8 mouse cellular contexts compared by ENCODE assay signal in the genomic region with DNA sequence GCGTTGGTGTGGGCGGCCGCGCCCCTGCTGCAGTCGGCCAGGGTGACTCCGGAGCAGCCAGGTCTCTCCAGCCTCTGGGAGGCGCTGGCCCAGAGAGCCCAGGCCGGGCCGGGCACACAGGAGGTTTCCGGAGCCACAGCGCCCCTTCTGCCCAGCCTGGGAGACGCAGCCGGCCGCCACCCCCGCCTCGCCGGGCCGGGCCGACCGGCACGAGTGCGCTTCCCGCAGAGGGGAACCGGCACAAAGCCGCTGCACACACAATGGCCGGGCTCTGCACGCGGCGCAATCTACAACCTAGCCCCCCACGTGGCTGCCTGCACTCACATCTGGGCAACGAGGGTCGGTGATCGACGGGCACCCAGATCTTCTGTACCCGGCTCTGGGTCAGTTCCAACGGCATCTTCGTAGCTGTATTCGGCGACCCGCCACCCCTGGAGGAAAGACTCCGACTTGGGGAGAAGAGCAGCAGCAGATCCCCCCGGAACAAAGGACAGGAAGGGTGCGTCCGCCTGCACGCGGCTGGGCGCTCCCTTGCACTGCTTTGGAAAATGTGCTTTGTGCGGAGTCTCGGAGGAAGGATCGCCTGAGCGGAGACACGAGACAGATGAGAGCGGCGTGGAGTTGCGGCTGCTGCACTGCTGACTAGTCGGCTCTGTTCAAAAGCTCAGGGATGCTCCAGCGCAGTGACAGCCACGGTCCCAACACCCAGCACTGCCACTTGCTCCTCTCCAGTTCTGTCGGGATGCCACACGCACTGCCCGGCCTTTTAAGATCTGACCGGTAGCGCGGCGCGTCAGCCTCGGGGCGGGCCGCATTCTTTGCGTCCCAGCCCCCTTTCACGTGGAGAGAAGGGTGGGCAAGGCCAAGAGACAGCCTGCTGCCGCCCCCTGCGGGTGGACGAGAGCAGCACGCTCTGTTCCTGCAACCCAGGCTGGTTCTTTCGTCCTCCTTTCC. TPM values are rescaled to one million over a fixed set of nuclear protein-coding genes. Genes with fewer than 3 reads are reported as not detected.
A peak's percentile ranks its signal among the peaks of the same experiment; 100 is the strongest.
DNase-seq lines count a peak whose midpoint lies in the region; ATAC-seq and TF ChIP-seq lines count a peak whose summit lies in the region.

No protein-coding gene starts in this region.

- no peaks in the 10 kb centered on the region for H3K9me3 ChIP-seq in embryonic facial prominence, embryonic 13.5 days
- no peaks in the 10 kb centered on the region for H3K9me3 ChIP-seq in limb, embryonic 11.5 days (ENCODE audit: control insufficient read depth, low read length)
- no peaks in the 10 kb centered on the region for H3K9me3 ChIP-seq in midbrain, embryonic 13.5 days

- peak; percentile 82 for ATAC-seq in embryonic facial prominence, embryonic 13.5 days (ENCODE audit: insufficient number of reproducible peaks, insufficient read depth, low FRiP score, low TSS enrichment, low read depth)
- ATAC-seq in limb, embryonic 11.5 days (ENCODE audit: insufficient number of reproducible peaks, low FRiP score, low TSS enrichment, low read depth) = peak; percentile 83
- ATAC-seq in midbrain, embryonic 13.5 days = peak; percentile 87

- peak; percentile 86; the same call in 1 of the 2 replicates for TF ChIP-seq EP300 in heart, adult 2 months (IDR thresholded peaks at IDR 0.05; ENCODE audit: insufficient read depth, low read depth, low read length)

- intact Hi-C loops in heart, adult 2 months (cut with DNase I) = loop anchor here (1.0 to 5.0 kb wide), 8 partner anchors 34 to 169 kb away; a partner anchor contains a TSS

- H3K36me3 ChIP-seq in embryonic facial prominence, embryonic 13.5 days = peaks cover 12% of the 10 kb centered on the region; the same call in 1 of the 2 replicates
- H3K36me3 ChIP-seq in heart, adult 2 months (ENCODE audit: control insufficient read depth, insufficient read depth, low read length) = 0 out of 2 replicates have a peak, but pooled peaks cover 2% of the 10 kb centered on the region
- H3K36me3 ChIP-seq in kidney, adult 2 months (ENCODE audit: control insufficient read depth, insufficient read depth, low read length) = no peaks in the 10 kb centered on the region
- no peaks in the 10 kb centered on the region for H3K36me3 ChIP-seq in limb, embryonic 11.5 days (ENCODE audit: control insufficient read depth, insufficient read depth, low read length)
- no peaks in the 10 kb centered on the region for H3K36me3 ChIP-seq in midbrain, embryonic 13.5 days
- H3K36me3 ChIP-seq in small intestine, adult 2 months (ENCODE audit: control insufficient read depth, insufficient read depth, low read length) = no peaks in the 10 kb centered on the region; the same call in none of the 2 replicates

- peak overlapping the region; percentile 65 for H3K4me3 ChIP-seq in embryonic facial prominence, embryonic 13.5 days
- peak overlapping the region; percentile 61 for H3K4me3 ChIP-seq in heart, adult 2 months
- H3K4me3 ChIP-seq in kidney, adult 2 months (ENCODE audit: insufficient read depth, low read depth, low read length) = peak overlapping the region; percentile 67
- H3K4me3 ChIP-seq in limb, embryonic 11.5 days (ENCODE audit: low read depth, low read length) = peak overlapping the region; percentile 71
- peak overlapping the region; percentile 60 for H3K4me3 ChIP-seq in midbrain, embryonic 13.5 days (replicated peaks)
- H3K4me3 ChIP-seq in small intestine, adult 2 months (ENCODE audit: low read depth, low read length) = peak overlapping the region; percentile 77

- under 1% methylated on average over 76 of the region's 76 CpGs for WGBS in embryonic facial prominence, embryonic 13.5 days
- under 1% methylated on average over 74 of the region's 76 CpGs for WGBS in heart, adult 2 months
- under 1% methylated on average over 76 of the region's 76 CpGs for WGBS in kidney, adult 2 months
- WGBS in limb, embryonic 11.5 days = under 1% methylated on average over 76 of the region's 76 CpGs
- WGBS in midbrain, embryonic 13.5 days = under 1% methylated on average over 76 of the region's 76 CpGs
- under 1% methylated on average over 76 of the region's 76 CpGs for WGBS in small intestine, adult 2 months

- TF ChIP-seq CTCF in heart, adult 2 months (IDR thresholded peaks at IDR 0.05) = peak; percentile 89
- peak; percentile 88 for TF ChIP-seq CTCF in kidney, adult 2 months (conservative IDR thresholded peaks at IDR 0.05; ENCODE audit: insufficient read depth, insufficient read length, low read depth, low read length)
- TF ChIP-seq CTCF in small intestine, adult 2 months (IDR thresholded peaks at IDR 0.05; ENCODE audit: extremely low read depth, insufficient read length, insufficient replicate concordance, low read depth, low read length) = peak; percentile 88

- no peaks in the 10 kb centered on the region for H3K79me2 ChIP-seq in heart, adult 2 months (replicated peaks; ENCODE audit: control insufficient read depth, insufficient read depth, low read length)

- peak overlapping the region; percentile 78 for H3K9ac ChIP-seq in embryonic facial prominence, embryonic 13.5 days
- H3K9ac ChIP-seq in heart, adult 2 months (ENCODE audit: low read depth, low read length) = peak overlapping the region; percentile 76
- H3K9ac ChIP-seq in limb, embryonic 11.5 days (ENCODE audit: low read length) = peak overlapping the region; percentile 76
- H3K9ac ChIP-seq in midbrain, embryonic 13.5 days (replicated peaks) = peak overlapping the region; percentile 69

- H3K27me3 ChIP-seq in embryonic facial prominence, embryonic 13.5 days = peaks cover 15% of the 10 kb centered on the region
- H3K27me3 ChIP-seq in heart, adult 2 months (ENCODE audit: control insufficient read depth, insufficient read depth, low read length) = no peaks in the 10 kb centered on the region
- H3K27me3 ChIP-seq in kidney, adult 2 months (replicated peaks; ENCODE audit: control insufficient read depth, insufficient read depth, low read length) = no peaks in the 10 kb centered on the region
- peaks cover 11% of the 10 kb centered on the region for H3K27me3 ChIP-seq in limb, embryonic 11.5 days (ENCODE audit: control insufficient read depth, insufficient read depth, low read length)
- peaks cover 19% of the 10 kb centered on the region for H3K27me3 ChIP-seq in midbrain, embryonic 13.5 days
- H3K27me3 ChIP-seq in small intestine, adult 2 months (ENCODE audit: control insufficient read depth, insufficient read depth, low read length) = no peaks in the 10 kb centered on the region

- peaks cover 38% of the 10 kb centered on the region for H3K4me1 ChIP-seq in embryonic facial prominence, embryonic 13.5 days
- H3K4me1 ChIP-seq in heart, adult 2 months (ENCODE audit: control insufficient read depth, insufficient read depth, low read length) = peaks cover 9% of the 10 kb centered on the region
- 0 out of 2 replicates have a peak, but pooled peaks cover 4% of the 10 kb centered on the region for H3K4me1 ChIP-seq in kidney, adult 2 months (ENCODE audit: control insufficient read depth, insufficient read depth, low read length)
- H3K4me1 ChIP-seq in limb, embryonic 11.5 days (ENCODE audit: control insufficient read depth, insufficient read depth, low read length) = peaks cover 6% of the 10 kb centered on the region; the same call in 1 of the 2 replicates
- H3K4me1 ChIP-seq in midbrain, embryonic 13.5 days (replicated peaks) = peaks cover 41% of the 10 kb centered on the region
- H3K4me1 ChIP-seq in small intestine, adult 2 months (ENCODE audit: control insufficient read depth, insufficient read depth, insufficient read length, low read length) = peaks cover 12% of the 10 kb centered on the region

- H3K27ac ChIP-seq in embryonic facial prominence, embryonic 13.5 days = peak overlapping the region; percentile 92
- peak overlapping the region; percentile 93 for H3K27ac ChIP-seq in heart, adult 2 months
- H3K27ac ChIP-seq in kidney, adult 2 months (ENCODE audit: insufficient read depth, low read depth, low read length) = peak overlapping the region; percentile 68
- H3K27ac ChIP-seq in limb, embryonic 11.5 days (replicated peaks; ENCODE audit: low read depth, low read length) = 0 out of 2 replicates have a peak overlapping the region, but pooled peaks have one; percentile 36
- H3K27ac ChIP-seq in midbrain, embryonic 13.5 days = peak overlapping the region; percentile 92
- peak overlapping the region; percentile 73 for H3K27ac ChIP-seq in small intestine, adult 2 months (ENCODE audit: insufficient read depth, low read depth, low read length)

- peak overlapping the region; percentile 88 for H3K4me2 ChIP-seq in embryonic facial prominence, embryonic 13.5 days
- peak overlapping the region; percentile 54 for H3K4me2 ChIP-seq in limb, embryonic 11.5 days (ENCODE audit: low read depth, severe bottlenecking)
- H3K4me2 ChIP-seq in midbrain, embryonic 13.5 days (replicated peaks) = peak overlapping the region; percentile 73

- DNase-seq in 3134 (ENCODE audit: extremely low read depth, insufficient read length, low spot score) = peak; percentile 90
- peak; percentile 94 to 97 for DNase-seq in adrenal gland, postnatal 36 days
- DNase-seq in heart, adult 2 months = peak; percentile 93 to 95
- peak; percentile 93 for DNase-seq in kidney, adult 2 months
- peak; percentile 95 for DNase-seq in limb, embryonic 11.5 days (ENCODE audit: low spot score)

- TF ChIP-seq POLR2A in heart, adult 2 months (IDR thresholded peaks at IDR 0.05; ENCODE audit: insufficient read depth, low read depth, low read length) = peak; percentile 94
- TF ChIP-seq POLR2A in kidney, adult 2 months (IDR thresholded peaks at IDR 0.05; ENCODE audit: low read depth, low read length) = peak; percentile 93
- peak; percentile 78 for TF ChIP-seq POLR2A in small intestine, adult 2 months (IDR thresholded peaks at IDR 0.05; ENCODE audit: low read depth, low read length)

RNA-seq across cellular contexts. Expression of a gene that starts 52.3 kb away (rescaled TPM):
- 100 to 1,000 TPM in 1 of 2 experiments, 10 to 100 TPM in 1; 94.5 to 108 TPM for total RNA-seq in adrenal gland, postnatal 36 days (2021)
- 13.4 and 15.6 TPM in 2 replicates for polyA plus RNA-seq in embryonic facial prominence, embryonic 13.5 days (2015; fragmentation: Nextera tagmentation; extraction: Ambion mirVana)
- total RNA-seq in heart, adult 2 months (2021) = 10 to 100 TPM in 1 of 2 experiments, 1 to 10 TPM in 1; 9.0 to 12.1 TPM
- 13.1 and 14.3 TPM in 2 replicates for polyA plus RNA-seq in heart, adult 2 months (2012; rRNA removed)
- polyA plus RNA-seq in kidney, adult 2 months (2012; rRNA removed) = 18.3 and 22.2 TPM in 2 replicates
- polyA plus RNA-seq in limb, embryonic 11.5 days (2014; fragmentation: Nextera tagmentation; extraction: Ambion mirVana) = 11.7 and 13.8 TPM in 2 replicates
- polyA plus RNA-seq in midbrain, embryonic 13.5 days (2015; fragmentation: Nextera tagmentation; extraction: Ambion mirVana) = 23.4 and 24.8 TPM in 2 replicates
- polyA plus RNA-seq in small intestine, adult 2 months (2012; rRNA removed) = 14.2 and 15.5 TPM in 2 replicates

Comparison
In these comparisons a context has a peak if more than half of its experiments do, and no peak if none do; other contexts are left out.
1. Peak in every context shown above with its lines: DNase-seq, ATAC-seq, H3K4me3 ChIP-seq and H3K27ac ChIP-seq.
2. H3K27ac ChIP-seq: peak in every context shown above with its lines; median percentile 93 in heart, adult 2 months; 92 in embryonic facial prominence, embryonic 13.5 days; 92 in midbrain, embryonic 13.5 days; 73 in small intestine, adult 2 months; 68 in kidney, adult 2 months; 36 in limb, embryonic 11.5 days.